Mouse (Mus musculus): ENCODE measurements around the gene Nnmt. TPM values are rescaled to one million over a fixed set of nuclear protein-coding genes. Genes with fewer than 3 reads are reported as not detected.
A peak's percentile ranks its signal among the peaks of the same experiment; 100 is the strongest.

Nnmt gene
- 5.1 and 6.1 TPM in 2 replicates for polyA plus RNA-seq (2015; fragmentation: Nextera tagmentation; extraction: Ambion mirVana)

GRCm38 (mm10) chr9:48604939-48605598 is at the start of gene Nnmt:
Gene Nnmt (minus strand): TSS chr9:48605153.
- TF ChIP-seq CTCF (IDR thresholded peaks at IDR 0.05; ENCODE audit: low read depth), result no peak

GRCm38 (mm10) chr9:48654730-48655129 is 49.8 kb upstream of the Nnmt start:
- Histone ChIP-seq H3K4me2 (replicated peaks; ENCODE audit: low read depth) (no peak overlapping the region), H3K27ac (ENCODE audit: low read depth, low read length) (no peak overlapping the region), H3K9me3 (ENCODE audit: control insufficient read depth) (no peaks in the 10 kb centered on the region), H3K36me3 (ENCODE audit: control insufficient read depth, insufficient read depth) (0 out of 2 replicates have a peak, but pooled peaks cover 5% of the 10 kb centered on the region), H3K4me3 (ENCODE audit: low read depth, low read length) (no peak overlapping the region), H3K4me1 (replicated peaks; ENCODE audit: control insufficient read depth, insufficient read depth, low read length) (no peaks in the 10 kb centered on the region), H3K9ac (ENCODE audit: low read depth, low read length) (no peak overlapping the region), H3K27me3 (replicated peaks; ENCODE audit: control insufficient read depth, insufficient read depth, low read length) (no peaks in the 10 kb centered on the region)
- no peak for TF ChIP-seq CTCF (IDR thresholded peaks at IDR 0.05; ENCODE audit: low read depth)
- no peak for ATAC-seq
- WGBS, result 24% methylated on average over 8 of the region's 8 CpGs

More at GRCm38 (mm10) chr9:48604939-48605598, at the start of gene Nnmt:
- H3K9me3 ChIP-seq (ENCODE audit: control insufficient read depth), result no peaks in the 10 kb centered on the region
- no peak within 1 kb of the TSS; the same call in 1 of the 2 replicates for H3K27ac ChIP-seq (ENCODE audit: low read depth, low read length)
- H3K4me2 ChIP-seq (replicated peaks; ENCODE audit: low read depth), result no peak within 1 kb of the TSS; the same call in 1 of the 2 replicates
- WGBS, result 12% methylated on average over 8 of the region's 8 CpGs
- no peaks in the 10 kb centered on the region for H3K27me3 ChIP-seq (replicated peaks; ENCODE audit: control insufficient read depth, insufficient read depth, low read length)
- ATAC-seq, result no peak
- no peaks in the 10 kb centered on the region for H3K4me1 ChIP-seq (replicated peaks; ENCODE audit: control insufficient read depth, insufficient read depth, low read length)
- no peak within 1 kb of the TSS for H3K4me3 ChIP-seq (ENCODE audit: low read depth, low read length)
- no peaks in the 10 kb centered on the region for H3K36me3 ChIP-seq (ENCODE audit: control insufficient read depth, insufficient read depth)
- no peak within 1 kb of the TSS for H3K9ac ChIP-seq (ENCODE audit: low read depth, low read length)

- H3K27me3 ChIP-seq (replicated peaks; ENCODE audit: control insufficient read depth, insufficient read depth, low read length), result no peaks in the 10 kb centered on the region
- no peak overlapping the region for H3K4me2 ChIP-seq (replicated peaks; ENCODE audit: low read depth)
- no peak overlapping the region for H3K9ac ChIP-seq (ENCODE audit: low read depth, low read length)
- WGBS, result 49% methylated on average over 7 of the region's 7 CpGs
- H3K27ac ChIP-seq (ENCODE audit: low read depth, low read length), result no peak overlapping the region
- ATAC-seq, result no peak
- no peaks in the 10 kb centered on the region for H3K9me3 ChIP-seq (ENCODE audit: control insufficient read depth)
- no peak for TF ChIP-seq CTCF (IDR thresholded peaks at IDR 0.05; ENCODE audit: low read depth)
- H3K4me1 ChIP-seq (replicated peaks; ENCODE audit: control insufficient read depth, insufficient read depth, low read length), result 0 out of 2 replicates have a peak, but pooled peaks cover 5% of the 10 kb centered on the region
- H3K36me3 ChIP-seq (ENCODE audit: control insufficient read depth, insufficient read depth), result no peaks in the 10 kb centered on the region
- H3K4me3 ChIP-seq (ENCODE audit: low read depth, low read length), result no peak overlapping the region
Measured at GRCm38 (mm10) chr9:48653399-48654070, 48.6 kb upstream of the Nnmt start.

- no peak for ATAC-seq
- no peak for TF ChIP-seq CTCF (IDR thresholded peaks at IDR 0.05; ENCODE audit: low read depth)
- no peak overlapping the region for H3K4me3 ChIP-seq (ENCODE audit: low read depth, low read length)
- 0 out of 2 replicates have a peak, but pooled peaks cover 5% of the 10 kb centered on the region for H3K4me1 ChIP-seq (replicated peaks; ENCODE audit: control insufficient read depth, insufficient read depth, low read length)
- H3K4me2 ChIP-seq (replicated peaks; ENCODE audit: low read depth), result no peak overlapping the region
- H3K27ac ChIP-seq (ENCODE audit: low read depth, low read length), result no peak overlapping the region
- no peak overlapping the region for H3K9ac ChIP-seq (ENCODE audit: low read depth, low read length)
- H3K36me3 ChIP-seq (ENCODE audit: control insufficient read depth, insufficient read depth), result no peaks in the 10 kb centered on the region
- WGBS, result 69% methylated on average over 4 of the region's 4 CpGs
- H3K27me3 ChIP-seq (replicated peaks; ENCODE audit: control insufficient read depth, insufficient read depth, low read length), result no peaks in the 10 kb centered on the region
- H3K9me3 ChIP-seq (ENCODE audit: control insufficient read depth), result no peaks in the 10 kb centered on the region
Measured at GRCm38 (mm10) chr9:48652026-48652425, 47.1 kb upstream of the Nnmt start.

GRCm38 (mm10) chr9:48650846-48651245 is 45.9 kb upstream of the Nnmt start:
- Histone ChIP-seq H3K27me3 (replicated peaks; ENCODE audit: control insufficient read depth, insufficient read depth, low read length) (no peaks in the 10 kb centered on the region), H3K4me3 (ENCODE audit: low read depth, low read length) (no peak overlapping the region), H3K36me3 (ENCODE audit: control insufficient read depth, insufficient read depth) (no peaks in the 10 kb centered on the region), H3K9me3 (ENCODE audit: control insufficient read depth) (no peaks in the 10 kb centered on the region), H3K4me1 (replicated peaks; ENCODE audit: control insufficient read depth, insufficient read depth, low read length) (0 out of 2 replicates have a peak, but pooled peaks cover 5% of the 10 kb centered on the region), H3K9ac (ENCODE audit: low read depth, low read length) (no peak overlapping the region), H3K4me2 (replicated peaks; ENCODE audit: low read depth) (no peak overlapping the region), H3K27ac (ENCODE audit: low read depth, low read length) (no peak overlapping the region)
- WGBS, result 82% methylated on average over 2 of the region's 2 CpGs
- no peak for ATAC-seq
- TF ChIP-seq CTCF (IDR thresholded peaks at IDR 0.05; ENCODE audit: low read depth), result no peak

- Histone ChIP-seq H3K27me3 (replicated peaks; ENCODE audit: control insufficient read depth, insufficient read depth, low read length) (no peaks in the 10 kb centered on the region), H3K9me3 (ENCODE audit: control insufficient read depth) (no peaks in the 10 kb centered on the region), H3K9ac (ENCODE audit: low read depth, low read length) (no peak overlapping the region), H3K27ac (ENCODE audit: low read depth, low read length) (no peak overlapping the region), H3K4me2 (replicated peaks; ENCODE audit: low read depth) (peak overlapping the region; percentile 56; the same call in 1 of the 2 replicates), H3K4me1 (replicated peaks; ENCODE audit: control insufficient read depth, insufficient read depth, low read length) (0 out of 2 replicates have a peak, but pooled peaks cover 5% of the 10 kb centered on the region), H3K4me3 (ENCODE audit: low read depth, low read length) (no peak overlapping the region), H3K36me3 (ENCODE audit: control insufficient read depth, insufficient read depth) (no peaks in the 10 kb centered on the region)
- no peak for ATAC-seq
- TF ChIP-seq CTCF (IDR thresholded peaks at IDR 0.05; ENCODE audit: low read depth), result 0 out of 2 replicates have a peak, but pooled peaks have one; percentile 6
- WGBS, result 62% methylated on average over 17 of the region's 17 CpGs
Measured at GRCm38 (mm10) chr9:48649851-48650685, 45.1 kb upstream of the Nnmt start.

Measured in intestine, postnatal 0 days (tissue).